Mouse (Mus musculus) naive thymus-derived CD4-positive, alpha-beta T cell, adult 2 months (primary cell): Measurements from ENCODE around the gene Ankrd60.

Experiments used
- DNase-seq: peaks from one replicate; pipeline ENCODE4 v3.0.0-alpha.2; 2011; ENCODE audit warnings: low read depth

Ankrd60 gene

GRCm38 (mm10) chr2:173577669-173578557, at the start of gene Ankrd60:
TSS of gene Ankrd60 (minus strand) at chr2:173578365.
- DNase-seq = peak; percentile 83

GRCm38 (mm10) chr2:173625786-173626185, 47.6 kb upstream of the Ankrd60 start:
- no peak for DNase-seq

- no peak for DNase-seq
Observed at GRCm38 (mm10) chr2:173624667-173625066, 46.5 kb upstream of the Ankrd60 start.

GRCm38 (mm10) chr2:173622173-173622601, 44.0 kb upstream of the Ankrd60 start:
- no peak for DNase-seq

- DNase-seq = no peak
Observed at GRCm38 (mm10) chr2:173620645-173621044, 42.5 kb upstream of the Ankrd60 start.

GRCm38 (mm10) chr2:173619132-173619531, 41.0 kb upstream of the Ankrd60 start:
- DNase-seq = no peak

GRCm38 (mm10) chr2:173616156-173616555, 38.0 kb upstream of the Ankrd60 start:
- DNase-seq = no peak

- no peak for DNase-seq
Observed at GRCm38 (mm10) chr2:173615378-173616081, 37.4 kb upstream of the Ankrd60 start.

- no peak for DNase-seq
Observed at GRCm38 (mm10) chr2:173608020-173608958, 30.1 kb upstream of the Ankrd60 start.

- DNase-seq = no peak
Observed at GRCm38 (mm10) chr2:173606415-173606804, 28.2 kb upstream of the Ankrd60 start.

- no peak for DNase-seq
Observed at GRCm38 (mm10) chr2:173605713-173606414, 27.7 kb upstream of the Ankrd60 start.

GRCm38 (mm10) chr2:173601861-173602260, 23.7 kb upstream of the Ankrd60 start:
- DNase-seq = no peak

- DNase-seq = peak; percentile 77
Observed at GRCm38 (mm10) chr2:173595374-173595781, 17.2 kb upstream of the Ankrd60 start.

- no peak for DNase-seq
Observed at GRCm38 (mm10) chr2:173594313-173595063, 16.3 kb upstream of the Ankrd60 start.

GRCm38 (mm10) chr2:173593841-173594240, 15.7 kb upstream of the Ankrd60 start:
- no peak for DNase-seq

GRCm38 (mm10) chr2:173592781-173593180, 14.6 kb upstream of the Ankrd60 start:
- no peak for DNase-seq

GRCm38 (mm10) chr2:173587411-173587810, 9.2 kb upstream of the Ankrd60 start:
- DNase-seq = no peak

GRCm38 (mm10) chr2:173586118-173586968, 8.2 kb upstream of the Ankrd60 start:
- peak; percentile 82 for DNase-seq

- DNase-seq = peak; percentile 54
Observed at GRCm38 (mm10) chr2:173585387-173586117, 7.4 kb upstream of the Ankrd60 start.
